Mouse (Mus musculus): Measurements from ENCODE around the gene Taco1. TPM values are rescaled to one million over a fixed set of nuclear protein-coding genes. Genes with fewer than 3 reads are reported as not detected.

Gene Taco1
- polyA plus RNA-seq (2012; rRNA removed; ENCODE audit: low replicate concordance) = 11.2 and 12.8 TPM in 2 replicates

DNA sequence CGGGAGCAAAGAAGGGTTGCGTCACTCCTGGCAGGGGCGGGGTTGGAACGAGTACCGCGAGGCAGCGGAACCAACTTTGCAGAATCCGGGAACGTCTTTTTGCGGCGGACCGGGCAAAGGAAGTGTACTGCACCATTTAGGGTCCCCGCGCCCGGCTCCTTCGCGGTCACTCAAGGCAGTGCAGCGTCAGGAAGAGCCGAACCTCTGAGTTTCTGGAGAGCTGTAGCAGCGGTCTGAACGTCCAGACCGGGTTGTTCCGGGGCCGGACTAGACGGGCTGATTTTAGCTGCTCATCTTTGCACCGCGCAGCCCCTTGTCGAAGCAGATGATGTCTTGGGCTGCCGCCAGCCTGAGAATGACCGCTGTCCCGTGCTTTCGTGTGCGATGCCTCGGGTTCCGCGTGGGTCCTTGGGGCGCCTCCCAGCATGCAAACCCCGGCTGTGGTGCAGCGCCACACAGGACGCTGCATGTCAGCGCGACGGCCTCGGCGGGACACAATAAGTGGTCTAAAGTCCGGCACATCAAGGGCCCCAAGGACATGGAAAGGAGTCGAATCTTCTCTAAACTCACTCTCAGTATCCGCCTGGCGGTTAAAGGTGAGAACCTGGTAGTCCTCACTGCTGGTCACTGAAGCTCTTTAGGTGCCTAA, at the start of gene Taco1:
Gene Taco1 (plus strand): TSS at position 139 of the 649 bp plus-strand sequence.

DNA sequence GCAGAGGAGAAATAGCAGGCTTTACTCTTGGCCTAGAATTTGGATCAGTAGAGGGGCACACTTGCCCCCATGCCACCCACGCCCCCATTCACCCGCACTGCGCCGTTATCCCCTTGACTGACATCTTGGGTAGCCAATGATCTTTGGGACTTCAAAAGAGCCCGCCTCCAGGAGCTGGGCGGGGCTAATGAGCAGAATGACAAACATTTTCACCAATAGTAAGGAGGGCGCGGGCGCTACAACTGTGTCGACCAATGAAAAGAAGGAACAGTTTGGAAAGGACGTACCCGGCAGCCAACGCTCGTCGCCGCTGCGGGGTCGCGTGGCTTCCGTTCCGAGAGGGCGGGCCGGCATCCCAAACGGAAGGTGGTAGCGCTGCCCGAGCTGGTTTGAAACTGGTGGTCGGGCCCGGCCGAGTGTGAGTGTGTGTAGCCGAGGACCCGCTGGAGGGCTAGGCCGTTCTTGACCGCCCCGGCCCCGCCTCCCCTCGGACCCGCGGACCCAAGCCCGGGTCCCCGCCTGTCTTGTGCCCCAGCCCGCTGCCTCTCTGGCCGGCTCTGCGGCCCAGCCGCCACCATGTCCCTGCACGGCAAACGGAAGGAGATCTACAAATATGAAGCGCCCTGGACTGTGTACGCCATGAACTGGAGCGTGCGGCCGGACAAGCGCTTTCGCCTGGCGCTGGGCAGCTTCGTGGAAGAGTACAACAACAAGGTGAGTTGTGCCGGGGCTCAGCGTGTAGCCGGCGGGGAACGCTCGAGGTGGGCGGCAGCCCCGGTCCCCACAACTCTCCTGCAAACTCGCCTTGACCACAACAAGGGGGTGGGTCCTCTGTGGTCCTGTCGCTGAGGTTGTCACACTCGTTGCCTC, 29.1 kb upstream of the Taco1 start, which contains the start of gene Dcaf7:
Gene Dcaf7 (plus strand): TSS at position 325 of the 870 bp plus-strand sequence.

GRCm38 (mm10) chr11:106083708-106084701, 18.1 kb downstream of the Taco1 start, which contains the start of gene Map3k3:
Gene Map3k3, plus strand, starts transcription at chr11:106084613.

Other genes with a start within 250 kb of the Taco1 start
- gene Cyb561, start 112.7 kb upstream of the Taco1 start, polyA plus RNA-seq (2012; rRNA removed; ENCODE audit: low replicate concordance) = 37.2 and 62.5 TPM in 2 replicates
- 154 and 931 TPM in 2 replicates for gene Ace, start 98.1 kb upstream of the Taco1 start, polyA plus RNA-seq (2012; rRNA removed; ENCODE audit: low replicate concordance)
- not detected in 2 replicates for gene Ace3, start 71.4 kb upstream of the Taco1 start, polyA plus RNA-seq (2012; rRNA removed; ENCODE audit: low replicate concordance)
- 1.1 and 2.2 TPM in 2 replicates for gene Kcnh6, start 57.9 kb upstream of the Taco1 start, polyA plus RNA-seq (2012; rRNA removed; ENCODE audit: low replicate concordance)
- 34.0 and 47.0 TPM in 2 replicates for gene Dcaf7, start 29.2 kb upstream of the Taco1 start, polyA plus RNA-seq (2012; rRNA removed; ENCODE audit: low replicate concordance)
- gene Map3k3, start 18.6 kb downstream of the Taco1 start, polyA plus RNA-seq (2012; rRNA removed; ENCODE audit: low replicate concordance) = 7.4 and 7.6 TPM in 2 replicates
- gene Gm10840, start 94.8 kb downstream of the Taco1 start, polyA plus RNA-seq (2012; rRNA removed; ENCODE audit: low replicate concordance) = not detected in 2 replicates
- gene Limd2, start 94.8 kb downstream of the Taco1 start, polyA plus RNA-seq (2012; rRNA removed; ENCODE audit: low replicate concordance) = 16.2 and 20.3 TPM in 2 replicates
- 5.2 and 7.4 TPM in 2 replicates for gene Strada, start 136.1 kb downstream of the Taco1 start, polyA plus RNA-seq (2012; rRNA removed; ENCODE audit: low replicate concordance)
- gene Ccdc47, start 150.3 kb downstream of the Taco1 start, polyA plus RNA-seq (2012; rRNA removed; ENCODE audit: low replicate concordance) = 2.6 and 3.5 TPM in 2 replicates
- gene Ddx42, start 150.9 kb downstream of the Taco1 start, polyA plus RNA-seq (2012; rRNA removed; ENCODE audit: low replicate concordance) = 2.5 and 3.0 TPM in 2 replicates
- gene Ftsj3, start 190.0 kb downstream of the Taco1 start, polyA plus RNA-seq (2012; rRNA removed; ENCODE audit: low replicate concordance) = 1.5 and 6.2 TPM in 2 replicates
- 11.1 and 14.4 TPM in 2 replicates for gene Psmc5, start 190.1 kb downstream of the Taco1 start, polyA plus RNA-seq (2012; rRNA removed; ENCODE audit: low replicate concordance)
- 61.0 and 82.0 TPM in 2 replicates for gene Smarcd2, start 206.9 kb downstream of the Taco1 start, polyA plus RNA-seq (2012; rRNA removed; ENCODE audit: low replicate concordance)
- gene Tcam1, start 210.6 kb downstream of the Taco1 start, polyA plus RNA-seq (2012; rRNA removed; ENCODE audit: low replicate concordance) = not detected in 2 replicates
- 0.19 TPM in 1 of 2 replicates, not detected in the other for gene Gh, start 235.8 kb downstream of the Taco1 start, polyA plus RNA-seq (2012; rRNA removed; ENCODE audit: low replicate concordance)
- gene Cd79b, start 248.7 kb downstream of the Taco1 start, polyA plus RNA-seq (2012; rRNA removed; ENCODE audit: low replicate concordance) = 5.9 and 13.6 TPM in 2 replicates